Mouse (Mus musculus) granulocyte monocyte progenitor cell, adult 5-6 weeks (primary cell): ENCODE results near the gene Casq2. TPM values are rescaled to one million over a fixed set of nuclear protein-coding genes. Genes with fewer than 3 reads are reported as not detected.

Experiments used
- ATAC-seq: replicated peaks from 2 replicates; pipeline ENCODE4 v1.8.0; 2016; ENCODE audit warnings: mild to moderate bottlenecking, moderate TSS enrichment, inconsistent platforms; ENCODE audit not compliant: poor library complexity, severe bottlenecking
- total RNA-seq, 2 experiments: library from RNA; stranded (forward) in 1 of 2; stranded (reverse) in 1 of 2; fragments of 200-712, 200-1000 nt in 1 of 2; fragments of >200 nt in 1 of 2; fragmentation: Nextera tagmentation in 1 of 2; gene quantifications; 2 replicates each; pipeline ENCODE4 v1.2.3; 2014 to 2017

Gene Casq2
- total RNA-seq, 2 experiments from 2014 or later: not detected

DNA sequence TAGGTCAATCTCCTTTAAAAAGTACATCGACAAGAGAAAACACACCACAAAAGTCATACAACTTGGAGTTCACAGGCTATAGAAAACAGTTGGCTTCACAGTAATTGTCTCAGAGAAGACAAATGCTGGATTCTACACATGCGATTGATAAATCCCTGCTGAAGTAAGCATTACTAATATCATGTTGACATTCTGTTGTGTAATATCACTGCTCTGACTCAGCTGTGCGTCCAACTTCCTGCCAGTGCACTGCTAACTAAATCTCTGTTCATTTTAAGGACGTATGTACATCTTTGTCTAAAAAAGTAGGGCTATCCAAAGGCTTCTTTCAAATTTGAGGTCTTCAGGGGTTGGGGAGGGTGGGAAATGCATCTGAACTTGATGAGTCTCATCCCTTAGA, 101.2 kb downstream of the Casq2 start:
- ATAC-seq: no peak

- ATAC-seq: no peak
Observed at GRCm38 (mm10) chr3:102188972-102189371, 102.8 kb downstream of the Casq2 start.

GRCm38 (mm10) chr3:102190015-102190414, 103.8 kb downstream of the Casq2 start:
- ATAC-seq: no peak

GRCm38 (mm10) chr3:102190642-102191041, 104.4 kb downstream of the Casq2 start:
- no peak for ATAC-seq

GRCm38 (mm10) chr3:102191575-102191974, 105.4 kb downstream of the Casq2 start:
- ATAC-seq: no peak

DNA sequence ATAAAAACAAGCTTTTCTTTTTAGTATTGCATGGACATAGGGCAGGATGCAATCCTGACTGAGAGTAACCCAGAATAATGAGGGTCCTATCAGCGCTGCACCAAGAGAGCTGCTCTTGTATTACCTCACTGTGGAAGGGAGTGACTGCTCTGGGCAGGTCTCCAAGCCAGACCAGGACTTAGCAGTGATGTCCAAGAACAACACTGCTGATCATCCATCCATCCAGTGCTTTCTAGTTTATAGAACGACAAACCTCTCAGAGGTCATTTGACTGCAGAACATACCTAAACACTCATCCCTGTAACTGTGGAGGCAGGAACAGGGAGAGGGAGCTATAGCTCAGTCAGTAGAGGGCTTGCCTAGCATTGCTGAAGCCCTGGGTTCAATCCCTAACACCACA, 106.4 kb downstream of the Casq2 start:
- ATAC-seq: no peak

DNA sequence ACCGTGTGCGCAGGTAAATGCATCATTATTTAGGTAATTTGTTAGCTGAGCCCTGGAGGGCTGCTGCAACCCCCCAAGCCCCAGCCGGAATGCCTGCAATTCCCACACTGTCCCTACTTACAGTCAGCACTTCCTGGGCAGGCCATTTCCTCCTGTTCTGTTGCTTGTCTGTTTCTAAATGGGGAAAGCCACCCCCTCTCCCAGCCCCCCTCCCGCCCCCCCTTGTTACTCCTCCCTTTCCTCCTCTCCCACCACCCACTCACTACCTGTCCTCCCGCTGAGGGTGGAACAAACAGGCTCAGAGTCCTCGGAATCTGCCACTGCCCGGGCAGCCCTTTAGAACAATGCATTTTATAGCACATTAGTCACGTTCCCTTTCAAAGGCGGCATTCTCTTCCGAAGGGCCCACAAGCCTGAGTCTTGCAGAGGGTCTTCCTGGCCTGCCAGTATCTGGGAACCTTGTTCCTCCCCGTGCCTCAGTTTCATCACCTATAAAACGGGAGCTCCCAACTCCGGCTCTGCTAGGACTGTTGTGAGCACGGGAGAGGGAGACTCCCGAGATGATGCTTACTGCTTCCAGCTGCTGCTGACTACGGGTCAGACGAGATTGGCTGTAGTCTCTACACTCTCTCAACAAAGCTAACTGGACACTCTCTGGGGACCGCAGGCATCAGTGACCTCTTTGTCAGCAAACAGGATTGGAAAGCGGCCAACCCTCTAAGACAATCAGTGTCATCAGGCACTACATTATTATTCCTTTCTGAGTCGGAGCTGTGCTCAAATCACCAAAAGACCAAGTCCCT, 107.5 kb downstream of the Casq2 start:
- no peak for ATAC-seq

- no peak; the same call in 1 of the 2 replicates for ATAC-seq
Observed at GRCm38 (mm10) chr3:102194291-102195051, 108.3 kb downstream of the Casq2 start.

DNA sequence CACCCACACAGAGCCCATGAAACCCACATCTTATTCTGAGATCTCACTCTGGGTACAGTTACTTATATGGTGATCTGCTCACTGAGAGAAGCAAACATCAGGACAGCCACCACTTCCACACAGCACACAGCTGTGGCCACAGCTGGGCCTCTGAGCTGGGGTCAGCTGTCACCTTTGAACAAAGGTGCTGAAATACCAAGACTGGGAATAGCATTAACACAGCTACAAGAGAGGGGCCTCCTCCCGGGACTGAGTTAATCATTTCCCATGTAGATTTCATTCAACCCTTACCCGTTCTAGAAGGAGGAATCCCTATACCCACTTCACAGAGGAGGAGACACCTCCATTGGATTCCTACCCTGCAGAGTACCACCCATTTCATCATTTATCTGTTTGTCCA, 109.5 kb downstream of the Casq2 start:
- ATAC-seq: no peak

Other genes with a start within 250 kb of the Casq2 start
- gene Mab21l3, start 237.5 kb upstream of the Casq2 start, total RNA-seq (2014; fragmentation: Nextera tagmentation): not detected in 2 replicates
- gene Mab21l3, start 237.5 kb upstream of the Casq2 start, total RNA-seq (2017): 0.05 TPM in 1 of 2 replicates, not detected in the other
- gene Slc22a15, start 162.0 kb upstream of the Casq2 start, total RNA-seq (2014; fragmentation: Nextera tagmentation): 5.1 and 11.0 TPM in 2 replicates
- gene Slc22a15, start 162.0 kb upstream of the Casq2 start, total RNA-seq (2017): 4.4 and 4.5 TPM in 2 replicates
- gene Nhlh2, start 76.3 kb upstream of the Casq2 start, total RNA-seq (2014; fragmentation: Nextera tagmentation): not detected in 2 replicates
- gene Nhlh2, start 76.3 kb upstream of the Casq2 start, total RNA-seq (2017): not detected in 2 replicates
- 1.5 TPM in 1 of 2 replicates, not detected in the other for gene Vangl1, start 118.3 kb downstream of the Casq2 start, total RNA-seq (2014; fragmentation: Nextera tagmentation)
- 1.0 and 4.4 TPM in 2 replicates for gene Vangl1, start 118.3 kb downstream of the Casq2 start, total RNA-seq (2017)